Mouse (Mus musculus): ENCODE results near the gene Actn2.

The Actn2 gene

GRCm38 (mm10) chr13:12340183-12340975, at the start of gene Actn2:
Gene Actn2 (minus strand): TSS chr13:12340760.
- peak; percentile 61 to 71 for DNase-seq

- DNase-seq: no peak
Observed at GRCm38 (mm10) chr13:12386286-12386685, 45.7 kb upstream of the Actn2 start.

GRCm38 (mm10) chr13:12384796-12385195, 44.2 kb upstream of the Actn2 start:
- DNase-seq: no peak

- DNase-seq: no peak
Observed at GRCm38 (mm10) chr13:12376778-12377177, 36.2 kb upstream of the Actn2 start.

GRCm38 (mm10) chr13:12372755-12373154, 32.2 kb upstream of the Actn2 start:
- DNase-seq: no peak

- no peak for DNase-seq
Observed at GRCm38 (mm10) chr13:12369930-12370329, 29.4 kb upstream of the Actn2 start.

- no peak for DNase-seq
Observed at GRCm38 (mm10) chr13:12369041-12369621, 28.6 kb upstream of the Actn2 start.

- DNase-seq: no peak
Observed at GRCm38 (mm10) chr13:12361486-12361885, 20.9 kb upstream of the Actn2 start.

- DNase-seq: no peak
Observed at GRCm38 (mm10) chr13:12357554-12357953, 17.0 kb upstream of the Actn2 start.

- DNase-seq: no peak
Observed at GRCm38 (mm10) chr13:12356184-12356583, 15.6 kb upstream of the Actn2 start.

- DNase-seq: no peak
Observed at GRCm38 (mm10) chr13:12349197-12349824, 8.8 kb upstream of the Actn2 start.

GRCm38 (mm10) chr13:12346837-12347236, 6.3 kb upstream of the Actn2 start:
- no peak for DNase-seq

GRCm38 (mm10) chr13:12341447-12341846, 887 bp upstream of the Actn2 start:
- DNase-seq: peak; percentile 2 to 6

- DNase-seq: no peak
Observed at GRCm38 (mm10) chr13:12339446-12339845, 1.1 kb downstream of the Actn2 start.

GRCm38 (mm10) chr13:12337752-12338151, 2.8 kb downstream of the Actn2 start:
- no peak for DNase-seq

GRCm38 (mm10) chr13:12334016-12334415, 6.5 kb downstream of the Actn2 start:
- no peak for DNase-seq

- no peak for DNase-seq
Observed at GRCm38 (mm10) chr13:12331528-12331927, 9.0 kb downstream of the Actn2 start.

- DNase-seq: no peak
Observed at GRCm38 (mm10) chr13:12328392-12328791, 12.2 kb downstream of the Actn2 start.

- DNase-seq: no peak
Observed at GRCm38 (mm10) chr13:12327577-12327976, 13.0 kb downstream of the Actn2 start.

- DNase-seq: no peak
Observed at GRCm38 (mm10) chr13:12323076-12323625, 17.4 kb downstream of the Actn2 start.

- DNase-seq: no peak
Observed at GRCm38 (mm10) chr13:12320148-12320547, 20.4 kb downstream of the Actn2 start.

GRCm38 (mm10) chr13:12318017-12318416, 22.5 kb downstream of the Actn2 start:
- no peak for DNase-seq

GRCm38 (mm10) chr13:12317191-12317765, 23.3 kb downstream of the Actn2 start:
- DNase-seq: no peak
